Mouse (Mus musculus): Measurements from ENCODE around the gene Gcfc2. TPM values are rescaled to one million over a fixed set of nuclear protein-coding genes. Genes with fewer than 3 reads are reported as not detected.

Gcfc2 gene
- polyA plus RNA-seq, 1 experiment from 2014 or later = 2.1 TPM

DNA sequence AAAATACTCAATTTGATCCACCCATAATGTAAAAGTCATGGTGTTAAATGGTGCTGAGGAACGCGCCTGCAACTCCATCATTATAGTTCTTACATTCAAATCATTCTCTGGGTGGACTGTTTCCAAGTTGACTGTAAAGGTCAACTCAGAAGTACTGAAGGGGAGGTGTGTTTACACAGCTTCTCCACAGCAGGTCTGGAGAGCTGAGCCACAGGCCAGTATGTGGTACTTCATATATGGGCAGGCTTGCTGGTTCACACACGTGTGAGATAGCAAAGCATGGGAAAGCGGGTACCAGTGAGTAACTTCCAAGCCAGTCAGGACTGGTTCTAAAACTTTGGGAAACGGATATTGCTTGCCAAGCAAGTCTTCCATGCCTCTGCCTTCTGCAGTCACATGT, 31.7 kb downstream of the Gcfc2 start:
- no peak for TF ChIP-seq CTCF (IDR thresholded peaks at IDR 0.05; ENCODE audit: low read depth)
- no peaks in the 10 kb centered on the region for H3K27me3 ChIP-seq (replicated peaks; ENCODE audit: control insufficient read depth, insufficient read depth, low read length)
- no peak overlapping the region for H3K4me3 ChIP-seq (ENCODE audit: low read depth, low read length)
- H3K27ac ChIP-seq (ENCODE audit: low read depth, low read length) = no peak overlapping the region
- H3K36me3 ChIP-seq (ENCODE audit: control insufficient read depth, insufficient read depth) = peaks cover 48% of the 10 kb centered on the region
- H3K4me2 ChIP-seq (replicated peaks; ENCODE audit: low read depth) = no peak overlapping the region
- no peaks in the 10 kb centered on the region for H3K4me1 ChIP-seq (replicated peaks; ENCODE audit: control insufficient read depth, insufficient read depth, low read length)
- ATAC-seq = no peak
- 90% methylated on average over 5 of the region's 5 CpGs for WGBS
- 0 out of 2 replicates have a peak, but pooled peaks cover 4% of the 10 kb centered on the region for H3K9me3 ChIP-seq (ENCODE audit: control insufficient read depth)
- no peak overlapping the region for H3K9ac ChIP-seq (ENCODE audit: low read depth, low read length)

DNA sequence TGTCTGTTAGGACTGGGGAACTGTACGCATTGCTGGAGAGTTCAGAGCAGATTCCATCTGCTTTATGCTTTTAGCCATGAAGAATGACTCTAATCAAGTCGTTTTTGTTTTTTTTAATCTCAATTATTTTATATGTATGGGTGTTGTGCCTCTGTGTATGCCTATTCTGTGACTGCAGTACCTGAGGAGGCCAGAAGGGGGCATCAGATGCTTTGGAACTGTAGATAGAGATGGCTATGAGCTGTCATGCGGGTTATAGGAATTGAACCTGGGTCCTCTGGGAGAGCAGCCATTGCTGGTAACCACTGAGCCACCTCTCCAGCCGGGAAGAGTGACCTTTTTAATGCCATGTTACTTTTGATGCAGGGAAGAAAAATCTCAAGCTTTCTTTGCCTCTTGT, 32.9 kb downstream of the Gcfc2 start:
- Histone ChIP-seq H3K4me3 (ENCODE audit: low read depth, low read length) (no peak overlapping the region), H3K9ac (ENCODE audit: low read depth, low read length) (no peak overlapping the region), H3K4me2 (replicated peaks; ENCODE audit: low read depth) (no peak overlapping the region), H3K4me1 (replicated peaks; ENCODE audit: control insufficient read depth, insufficient read depth, low read length) (no peaks in the 10 kb centered on the region), H3K27ac (ENCODE audit: low read depth, low read length) (no peak overlapping the region), H3K36me3 (ENCODE audit: control insufficient read depth, insufficient read depth) (peaks cover 49% of the 10 kb centered on the region), H3K27me3 (replicated peaks; ENCODE audit: control insufficient read depth, insufficient read depth, low read length) (no peaks in the 10 kb centered on the region), H3K9me3 (ENCODE audit: control insufficient read depth) (0 out of 2 replicates have a peak, but pooled peaks cover 4% of the 10 kb centered on the region)
- no peak for ATAC-seq
- WGBS = 90% methylated on average over 4 of the region's 4 CpGs
- peak; percentile 54 for TF ChIP-seq CTCF (IDR thresholded peaks at IDR 0.05; ENCODE audit: low read depth)

DNA sequence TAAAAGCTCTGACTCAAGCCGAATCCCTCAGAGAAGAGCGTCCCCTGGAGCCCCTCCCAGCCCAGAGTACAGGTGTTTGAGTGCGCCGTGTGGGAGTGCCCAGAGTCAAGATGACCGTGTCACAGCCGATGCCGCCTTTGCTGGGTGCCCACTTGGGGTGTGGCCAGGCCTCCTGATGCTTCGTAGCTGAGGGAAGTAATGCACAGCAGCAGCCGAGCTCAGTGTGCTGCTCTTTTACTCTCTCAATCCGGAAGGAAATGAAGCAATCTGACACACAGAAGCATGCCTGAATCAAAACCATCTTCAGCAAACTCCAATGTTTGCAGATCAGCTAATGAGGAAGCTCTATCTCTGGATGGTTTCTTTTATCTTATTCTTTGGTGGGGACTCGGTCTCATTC, 34.5 kb downstream of the Gcfc2 start:
- Histone ChIP-seq H3K4me3 (ENCODE audit: low read depth, low read length) (no peak overlapping the region), H3K27me3 (replicated peaks; ENCODE audit: control insufficient read depth, insufficient read depth, low read length) (no peaks in the 10 kb centered on the region), H3K27ac (ENCODE audit: low read depth, low read length) (peak overlapping the region; percentile 47; the same call in 1 of the 2 replicates), H3K9me3 (ENCODE audit: control insufficient read depth) (0 out of 2 replicates have a peak, but pooled peaks cover 4% of the 10 kb centered on the region), H3K4me2 (replicated peaks; ENCODE audit: low read depth) (no peak overlapping the region), H3K4me1 (replicated peaks; ENCODE audit: control insufficient read depth, insufficient read depth, low read length) (no peaks in the 10 kb centered on the region), H3K9ac (ENCODE audit: low read depth, low read length) (no peak overlapping the region), H3K36me3 (ENCODE audit: control insufficient read depth, insufficient read depth) (peaks cover 51% of the 10 kb centered on the region)
- no peak for ATAC-seq
- 67% methylated on average over 11 of the region's 11 CpGs for WGBS
- TF ChIP-seq CTCF (IDR thresholded peaks at IDR 0.05; ENCODE audit: low read depth) = no peak

DNA sequence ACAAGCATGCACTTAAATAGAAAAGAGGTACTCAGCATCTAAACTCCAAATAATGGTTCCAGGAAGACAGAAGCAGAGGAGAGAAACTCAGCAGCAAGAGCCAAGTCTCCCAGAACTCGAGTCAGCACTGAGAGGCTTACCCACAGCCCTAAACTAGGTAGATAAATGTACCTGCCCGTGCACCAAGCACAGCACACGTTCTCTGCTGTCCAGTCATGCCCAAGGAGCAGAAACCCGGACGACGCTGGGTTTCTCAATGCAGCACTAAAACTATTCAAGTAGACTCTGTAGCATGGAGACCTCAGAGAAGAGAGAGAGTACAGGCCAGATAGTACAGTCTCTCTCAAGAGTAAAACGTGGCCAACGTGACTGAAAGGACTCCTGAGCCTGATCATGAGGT, 36.4 kb downstream of the Gcfc2 start:
- Histone ChIP-seq H3K27ac (ENCODE audit: low read depth, low read length) (no peak overlapping the region), H3K9me3 (ENCODE audit: control insufficient read depth) (0 out of 2 replicates have a peak, but pooled peaks cover 4% of the 10 kb centered on the region), H3K4me1 (replicated peaks; ENCODE audit: control insufficient read depth, insufficient read depth, low read length) (no peaks in the 10 kb centered on the region), H3K9ac (ENCODE audit: low read depth, low read length) (no peak overlapping the region), H3K27me3 (replicated peaks; ENCODE audit: control insufficient read depth, insufficient read depth, low read length) (no peaks in the 10 kb centered on the region), H3K4me2 (replicated peaks; ENCODE audit: low read depth) (no peak overlapping the region), H3K4me3 (ENCODE audit: low read depth, low read length) (no peak overlapping the region), H3K36me3 (ENCODE audit: control insufficient read depth, insufficient read depth) (peaks cover 56% of the 10 kb centered on the region)
- no peak for TF ChIP-seq CTCF (IDR thresholded peaks at IDR 0.05; ENCODE audit: low read depth)
- ATAC-seq = no peak
- WGBS = 93% methylated on average over 8 of the region's 8 CpGs

DNA sequence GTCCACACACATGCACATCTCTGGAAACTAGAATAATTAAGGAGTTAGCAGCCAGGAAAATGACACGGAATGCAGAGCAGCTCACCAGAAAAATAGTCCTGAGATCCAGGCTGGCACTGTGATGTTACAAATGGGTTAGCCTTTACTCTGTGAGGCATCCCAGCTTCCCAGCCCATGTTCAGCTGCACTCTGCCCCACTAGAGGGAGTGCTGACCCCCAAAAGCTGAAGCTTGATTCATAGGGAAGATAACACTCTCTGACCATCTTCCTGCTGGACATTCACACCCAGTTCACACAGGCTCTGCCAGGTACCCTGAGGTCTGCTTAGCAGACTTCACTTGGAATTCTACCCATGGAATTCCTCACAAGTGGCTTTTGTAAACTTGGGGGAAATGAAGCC, 36.8 kb downstream of the Gcfc2 start:
- 86% methylated on average over 1 of the region's 1 CpGs for WGBS
- H3K4me1 ChIP-seq (replicated peaks; ENCODE audit: control insufficient read depth, insufficient read depth, low read length) = peaks cover 3% of the 10 kb centered on the region; the same call in 1 of the 2 replicates
- H3K27ac ChIP-seq (ENCODE audit: low read depth, low read length) = no peak overlapping the region
- H3K9ac ChIP-seq (ENCODE audit: low read depth, low read length) = no peak overlapping the region
- 0 out of 2 replicates have a peak, but pooled peaks cover 4% of the 10 kb centered on the region for H3K9me3 ChIP-seq (ENCODE audit: control insufficient read depth)
- no peak for ATAC-seq
- peak; percentile 49 for TF ChIP-seq CTCF (IDR thresholded peaks at IDR 0.05; ENCODE audit: low read depth)
- no peak overlapping the region for H3K4me3 ChIP-seq (ENCODE audit: low read depth, low read length)
- peaks cover 56% of the 10 kb centered on the region for H3K36me3 ChIP-seq (ENCODE audit: control insufficient read depth, insufficient read depth)
- no peak overlapping the region for H3K4me2 ChIP-seq (replicated peaks; ENCODE audit: low read depth)
- no peaks in the 10 kb centered on the region for H3K27me3 ChIP-seq (replicated peaks; ENCODE audit: control insufficient read depth, insufficient read depth, low read length)

DNA sequence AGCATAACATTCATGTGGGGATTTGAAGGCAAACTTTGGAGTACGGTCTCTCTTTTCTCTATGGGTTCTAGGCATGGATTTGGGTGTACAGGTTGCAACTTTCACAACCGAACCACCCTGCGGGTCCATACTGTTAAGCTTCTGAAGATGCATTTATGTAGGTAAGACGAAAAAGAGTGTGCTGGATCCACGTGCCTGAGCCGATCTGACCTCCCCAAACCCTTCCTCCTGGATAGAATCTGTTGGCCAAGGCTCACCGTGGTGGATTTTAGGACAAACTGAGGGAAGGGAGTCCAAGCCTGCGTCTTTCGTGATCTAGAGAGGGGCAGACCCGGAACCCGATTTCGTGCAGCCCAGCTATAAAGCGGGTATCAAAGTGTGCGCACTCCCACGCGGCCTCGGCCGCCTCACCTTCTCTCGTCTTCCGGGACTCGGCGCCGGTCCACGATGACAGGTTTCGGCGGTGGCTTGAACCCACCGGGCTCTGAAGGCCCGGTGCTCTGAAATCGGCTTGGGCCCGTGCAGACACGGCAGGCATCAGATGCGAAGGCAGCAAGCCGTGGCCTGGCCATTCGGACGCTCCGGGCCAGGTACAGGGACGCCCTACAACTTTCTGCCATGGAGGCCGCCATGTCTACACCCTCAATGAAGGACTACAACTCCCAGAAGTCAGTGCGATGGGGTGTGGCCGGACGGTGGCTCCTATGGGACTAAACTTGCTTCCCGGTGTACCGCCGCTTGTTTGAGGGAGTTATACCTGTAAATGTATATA, 42.0 kb downstream of the Gcfc2 start, which contains the start of gene Mrpl19:
Mrpl19 (minus strand) TSS at position 663 of the 772 bp plus-strand sequence.
- Histone ChIP-seq H3K4me2 (replicated peaks; ENCODE audit: low read depth) (peak within 1 kb of the TSS; percentile 80), H3K4me3 (ENCODE audit: low read depth, low read length) (peak within 1 kb of the TSS; percentile 80), H3K9ac (ENCODE audit: low read depth, low read length) (peak within 1 kb of the TSS; percentile 74), H3K27me3 (replicated peaks; ENCODE audit: control insufficient read depth, insufficient read depth, low read length) (no peaks in the 10 kb centered on the region), H3K36me3 (ENCODE audit: control insufficient read depth, insufficient read depth) (peaks cover 28% of the 10 kb centered on the region), H3K9me3 (ENCODE audit: control insufficient read depth) (no peaks in the 10 kb centered on the region), H3K27ac (ENCODE audit: low read depth, low read length) (no peak within 1 kb of the TSS), H3K4me1 (replicated peaks; ENCODE audit: control insufficient read depth, insufficient read depth, low read length) (peaks cover 3% of the 10 kb centered on the region; the same call in 1 of the 2 replicates)
- TF ChIP-seq CTCF (IDR thresholded peaks at IDR 0.05; ENCODE audit: low read depth) = 0 out of 2 replicates have a peak, but pooled peaks have one; percentile 2
- WGBS = under 1% methylated on average over 44 of the region's 44 CpGs
- peak; percentile 98 for ATAC-seq

Measured in intestine, postnatal 0 days (tissue).